Mouse (Mus musculus) mouse embryonic stem cell (cell line): ENCODE measurements around the gene Aebp2.

Experiments
- in situ Hi-C, 2 experiments: fragments of 300-500 bp; cut with MboI; formaldehyde crosslinking; loops; 1 replicate in 1 of 2; 3 replicates in 1 of 2; pipeline ENCODE4 v1.14.3; 2019 to 2020; ENCODE audit warnings: low sequenced_read_pairs in 2 of 2, low pct_unique_long_range_greater_than_20kb in 1 of 2, mixed read lengths in 1 of 2; ENCODE audit not compliant: unreplicated experiment in 1 of 2

Aebp2 gene

GRCm38 (mm10) chr6:140677041-140677440 lies 54.6 kb downstream of the Aebp2 start:
- in situ Hi-C loops: no loop called here

- in situ Hi-C loops: no loop called here
Observed at GRCm38 (mm10) chr6:140677960-140678359, 55.5 kb downstream of the Aebp2 start.

GRCm38 (mm10) chr6:140678658-140679271 lies 56.3 kb downstream of the Aebp2 start:
- in situ Hi-C loops: no loop called here

- in situ Hi-C loops: no loop called here
Observed at GRCm38 (mm10) chr6:140680713-140681112, 58.2 kb downstream of the Aebp2 start.

GRCm38 (mm10) chr6:140682829-140683228 lies 60.4 kb downstream of the Aebp2 start:
- in situ Hi-C loops: no loop called here

GRCm38 (mm10) chr6:140684403-140684802 lies 61.9 kb downstream of the Aebp2 start:
- in situ Hi-C loops: no loop called here

- in situ Hi-C loops: no loop called here
Observed at GRCm38 (mm10) chr6:140689617-140690404, 67.3 kb downstream of the Aebp2 start.

- in situ Hi-C loops: no loop called here
Observed at GRCm38 (mm10) chr6:140692160-140692559, 69.7 kb downstream of the Aebp2 start.

- in situ Hi-C loops: no loop called here
Observed at GRCm38 (mm10) chr6:140696192-140696879, 73.9 kb downstream of the Aebp2 start.

GRCm38 (mm10) chr6:140697994-140698393 lies 75.5 kb downstream of the Aebp2 start:
- in situ Hi-C loops: no loop called here

- in situ Hi-C loops: no loop called here
Observed at GRCm38 (mm10) chr6:140698596-140698995, 76.1 kb downstream of the Aebp2 start.

GRCm38 (mm10) chr6:140701259-140701658 lies 78.8 kb downstream of the Aebp2 start:
- in situ Hi-C loops: loop anchor here in 1 of 2 experiments (25.0 kb wide), 1 partner anchor 439 kb away; no protein-coding TSS in a partner anchor

GRCm38 (mm10) chr6:140705132-140705531 lies 82.7 kb downstream of the Aebp2 start:
- in situ Hi-C loops: loop anchor here in 1 of 2 experiments (25.0 kb wide), 1 partner anchor 443 kb away; no protein-coding TSS in a partner anchor

- in situ Hi-C loops: loop anchor here in 1 of 2 experiments (25.0 kb wide), 1 partner anchor 444 kb away; no protein-coding TSS in a partner anchor
Observed at GRCm38 (mm10) chr6:140706056-140706455, 83.6 kb downstream of the Aebp2 start.

GRCm38 (mm10) chr6:140708059-140708458 lies 85.6 kb downstream of the Aebp2 start:
- in situ Hi-C loops: loop anchor here in 1 of 2 experiments (25.0 kb wide), 1 partner anchor 446 kb away; no protein-coding TSS in a partner anchor

- in situ Hi-C loops: loop anchor here in 1 of 2 experiments (25.0 kb wide), 1 partner anchor 447 kb away; no protein-coding TSS in a partner anchor
Observed at GRCm38 (mm10) chr6:140709415-140710107, 87.1 kb downstream of the Aebp2 start.

- in situ Hi-C loops: loop anchor here in 1 of 2 experiments (25.0 kb wide), 1 partner anchor 450 kb away; no protein-coding TSS in a partner anchor
Observed at GRCm38 (mm10) chr6:140712754-140713153, 90.3 kb downstream of the Aebp2 start.

- in situ Hi-C loops: loop anchor here in 1 of 2 experiments (25.0 kb wide), 1 partner anchor 453 kb away; no protein-coding TSS in a partner anchor
Observed at GRCm38 (mm10) chr6:140714905-140715365, 92.5 kb downstream of the Aebp2 start.
